Mouse (Mus musculus): Measurements from ENCODE around the gene Aamp.

DNA sequence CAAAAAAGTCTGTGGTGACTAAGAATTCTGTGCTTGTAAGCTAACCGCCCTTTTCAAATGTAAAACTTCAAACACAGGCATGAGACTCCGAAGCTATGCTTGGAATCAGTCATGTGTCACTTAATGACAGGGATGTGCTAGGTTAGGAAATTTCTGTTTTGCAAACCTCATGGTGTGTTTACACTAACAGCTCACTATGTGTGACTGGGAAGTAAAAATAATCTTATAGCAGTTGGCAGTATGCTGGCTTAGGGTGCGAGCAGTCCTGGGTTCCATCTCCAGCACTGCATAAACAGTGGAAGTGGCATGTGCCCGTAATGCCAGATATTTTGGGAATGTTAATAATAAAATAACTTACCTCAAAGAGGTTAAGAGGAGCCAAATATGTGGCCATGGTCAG lies 20.4 kb upstream of the Aamp start:
- TF ChIP-seq CTCF (conservative IDR thresholded peaks at IDR 0.05; ENCODE audit: low read length) (no peak), NANOG (IDR thresholded peaks at IDR 0.05; ENCODE audit: borderline replicate concordance, low read length) (no peak)

All from E14TG2a.4 (cell line).